Mouse (Mus musculus): Measurements from ENCODE around the gene Arhgap15.
A peak's percentile ranks its signal among the peaks of the same experiment; 100 is the strongest.

The Arhgap15 gene

GRCm38 (mm10) chr2:44104282-44105197, 355.9 kb downstream of the Arhgap15 start:
- peak; percentile 23 to 45 for DNase-seq (ENCODE audit: inconsistent age in 2 of 2, low spot score in 1 of 2)

GRCm38 (mm10) chr2:44105198-44105555, 356.6 kb downstream of the Arhgap15 start:
- no peak for DNase-seq (ENCODE audit: inconsistent age in 2 of 2, low spot score in 1 of 2)

- no peak for DNase-seq (ENCODE audit: inconsistent age in 2 of 2, low spot score in 1 of 2)
These were observed 357.7 kb downstream of the Arhgap15 start for GRCm38 (mm10) chr2:44106359-44106758.

GRCm38 (mm10) chr2:44111276-44111675, 362.7 kb downstream of the Arhgap15 start:
- no peak for DNase-seq (ENCODE audit: inconsistent age in 2 of 2, low spot score in 1 of 2)

GRCm38 (mm10) chr2:44112990-44113798, 364.6 kb downstream of the Arhgap15 start:
- DNase-seq (ENCODE audit: inconsistent age in 2 of 2, low spot score in 1 of 2), result peak in 1 of 2 experiments; percentile 61

GRCm38 (mm10) chr2:44114296-44114695, 365.7 kb downstream of the Arhgap15 start:
- DNase-seq (ENCODE audit: inconsistent age in 2 of 2, low spot score in 1 of 2), result no peak

GRCm38 (mm10) chr2:44121162-44121561, 372.5 kb downstream of the Arhgap15 start:
- no peak for DNase-seq (ENCODE audit: inconsistent age in 2 of 2, low spot score in 1 of 2)

GRCm38 (mm10) chr2:44123246-44123645, 374.6 kb downstream of the Arhgap15 start:
- no peak for DNase-seq (ENCODE audit: inconsistent age in 2 of 2, low spot score in 1 of 2)

- DNase-seq (ENCODE audit: inconsistent age in 2 of 2, low spot score in 1 of 2), result no peak
These were observed 375.5 kb downstream of the Arhgap15 start for GRCm38 (mm10) chr2:44124093-44124492.

- no peak for DNase-seq (ENCODE audit: inconsistent age in 2 of 2, low spot score in 1 of 2)
These were observed 376.1 kb downstream of the Arhgap15 start for GRCm38 (mm10) chr2:44124683-44125082.

- DNase-seq (ENCODE audit: inconsistent age in 2 of 2, low spot score in 1 of 2), result no peak
These were observed 377.5 kb downstream of the Arhgap15 start for GRCm38 (mm10) chr2:44126044-44126695.

- no peak for DNase-seq (ENCODE audit: inconsistent age in 2 of 2, low spot score in 1 of 2)
These were observed 380.9 kb downstream of the Arhgap15 start for GRCm38 (mm10) chr2:44129533-44129932.

GRCm38 (mm10) chr2:44131271-44131670, 382.6 kb downstream of the Arhgap15 start:
- no peak for DNase-seq (ENCODE audit: inconsistent age in 2 of 2, low spot score in 1 of 2)

GRCm38 (mm10) chr2:44134796-44135195, 386.2 kb downstream of the Arhgap15 start:
- DNase-seq (ENCODE audit: inconsistent age in 2 of 2, low spot score in 1 of 2), result no peak

GRCm38 (mm10) chr2:44140455-44140854, 391.8 kb downstream of the Arhgap15 start:
- DNase-seq (ENCODE audit: inconsistent age in 2 of 2, low spot score in 1 of 2), result no peak

GRCm38 (mm10) chr2:44142152-44142551, 393.5 kb downstream of the Arhgap15 start:
- no peak for DNase-seq (ENCODE audit: inconsistent age in 2 of 2, low spot score in 1 of 2)

GRCm38 (mm10) chr2:44142611-44143010, 394.0 kb downstream of the Arhgap15 start:
- peak in 1 of 2 experiments; percentile 73 for DNase-seq (ENCODE audit: inconsistent age in 2 of 2, low spot score in 1 of 2)

- no peak for DNase-seq (ENCODE audit: inconsistent age in 2 of 2, low spot score in 1 of 2)
These were observed 397.7 kb downstream of the Arhgap15 start for GRCm38 (mm10) chr2:44146124-44146981.

GRCm38 (mm10) chr2:44147486-44147885, 398.9 kb downstream of the Arhgap15 start:
- DNase-seq (ENCODE audit: inconsistent age in 2 of 2, low spot score in 1 of 2), result no peak

- no peak for DNase-seq (ENCODE audit: inconsistent age in 2 of 2, low spot score in 1 of 2)
These were observed 399.3 kb downstream of the Arhgap15 start for GRCm38 (mm10) chr2:44147971-44148370.

All from adrenal gland, adult (tissue).